Mouse (Mus musculus) liver, postnatal 0 days (tissue): ENCODE measurements at regions not wholly inside any gene's neighbourhood (a gene's known extent, or its start where the extent isn't known, plus 50 kb on each side); places are given as distances from the start of the nearest gene placed in this dataset.

Source experiments
- ATAC-seq: fragments of 200-750 bp; cut with Nextera tagmentation; 2 replicates; pipeline ENCODE4 v1.8.0; 2017; ENCODE audit warnings: mild to moderate bottlenecking, moderate library complexity
- DNase-seq: peaks from one replicate; pipeline ENCODE4 v3.0.0-alpha.2; 2016
- H3K27ac ChIP-seq: fragments of 300-500 bp; sonication (generic); 2 replicates; pipeline ENCODE4 v1.5.1; 2014; ENCODE audit warnings: antibody characterized with exemption, moderate library complexity, mild to moderate bottlenecking, low read depth
- H3K27me3 ChIP-seq: fragments of 300-500 bp; sonication (generic); 2 replicates; pipeline ENCODE4 v1.6.1; 2014; ENCODE audit warnings: low read length, control low read depth, mixed read lengths; ENCODE audit not compliant: insufficient read depth
- H3K36me3 ChIP-seq: fragments of 300-500 bp; sonication (generic); replicated peaks from 2 replicates; pipeline ENCODE4 v1.6.1; 2014; ENCODE audit warnings: mild to moderate bottlenecking, control low read depth, low read length, moderate library complexity, mixed read lengths; ENCODE audit not compliant: insufficient read depth
- H3K4me1 ChIP-seq: fragments of 300-500 bp; sonication (generic); 2 replicates; pipeline ENCODE4 v1.6.1; 2014; ENCODE audit warnings: antibody characterized with exemption, mild to moderate bottlenecking, control low read depth; ENCODE audit not compliant: insufficient read depth
- H3K4me2 ChIP-seq: fragments of 300-500 bp; sonication (generic); 2 replicates; pipeline ENCODE4 v1.6.1; 2014; ENCODE audit warnings: low read depth, mild to moderate bottlenecking, low read length, moderate library complexity, mixed read lengths
- H3K4me3 ChIP-seq: fragments of 300-500 bp; sonication (generic); 2 replicates; pipeline ENCODE4 v1.5.1; 2014; ENCODE audit warnings: low read depth, low read length
- H3K9ac ChIP-seq: fragments of 300-500 bp; sonication (generic); replicated peaks from 2 replicates; pipeline ENCODE4 v1.6.1; 2014; ENCODE audit warnings: mild to moderate bottlenecking, moderate library complexity
- H3K9me3 ChIP-seq: fragments of 300-500 bp; sonication (generic); 2 replicates; pipeline ENCODE4 v1.6.1; 2016; ENCODE audit warnings: mild to moderate bottlenecking, control low read depth, low read length, mixed read lengths
- CTCF ChIP-seq: sonication (generic); IDR thresholded peaks from 2 replicates; pipeline ENCODE4 v1.5.1; 2016; ENCODE audit warnings: antibody characterized with exemption, low read depth
- EP300 ChIP-seq: IDR thresholded peaks from 2 replicates; pipeline ENCODE4 v1.6.1; 2016; ENCODE audit warnings: antibody characterized with exemption, low read depth, mild to moderate bottlenecking
- WGBS: fragments of 180-500 bp; shearing (Covaris S2); extraction: QIAGEN DNeasy Blood & Tissue Kit; methylation state at CpG from one replicate; pipeline ENCODE4 v1.1.7; 2014; ENCODE audit not compliant: insufficient replicate concordance; 5-methylcytosine and 5-hydroxymethylcytosine counted together

- no peak overlapping the region for H3K9ac ChIP-seq
- peak overlapping the region; percentile 70 for H3K27ac ChIP-seq
- TF ChIP-seq CTCF: 0 out of 2 replicates have a peak, but pooled peaks have one; percentile 1
- TF ChIP-seq EP300: no peak
- peak overlapping the region; percentile 38; the same call in 1 of the 2 replicates for H3K4me2 ChIP-seq
- WGBS: 26% methylated on average over 5 of the region's 5 CpGs
- ATAC-seq (peak; percentile 65), DNase-seq (peak; percentile 65)
- H3K27me3 ChIP-seq: no peaks in the 10 kb centered on the region
- no peaks in the 10 kb centered on the region for H3K36me3 ChIP-seq
- peaks cover 3% of the 10 kb centered on the region; the same call in 1 of the 2 replicates for H3K4me1 ChIP-seq
- no peaks in the 10 kb centered on the region for H3K9me3 ChIP-seq
- no peak overlapping the region for H3K4me3 ChIP-seq
Measured at GRCm38 (mm10) chr9:60991509-60991908, 197.2 kb downstream of the Uaca start.

GRCm38 (mm10) chr9:60993661-60994060 is 199.3 kb downstream of the Uaca start:
- no peaks in the 10 kb centered on the region for H3K36me3 ChIP-seq
- ATAC-seq (peak; percentile 38; the same call in 1 of the 2 replicates), DNase-seq (no peak)
- H3K9ac ChIP-seq: no peak overlapping the region
- TF ChIP-seq CTCF: no peak
- TF ChIP-seq EP300: no peak
- no peaks in the 10 kb centered on the region for H3K9me3 ChIP-seq
- no peak overlapping the region for H3K4me2 ChIP-seq
- 68% methylated on average over 8 of the region's 8 CpGs for WGBS
- no peaks in the 10 kb centered on the region for H3K27me3 ChIP-seq
- H3K4me1 ChIP-seq: peaks cover 5% of the 10 kb centered on the region
- no peak overlapping the region for H3K4me3 ChIP-seq
- H3K27ac ChIP-seq: no peak overlapping the region

- 36% methylated on average over 6 of the region's 6 CpGs for WGBS
- Histone ChIP-seq H3K9ac (no peak overlapping the region), H3K27me3 (no peaks in the 10 kb centered on the region), H3K4me3 (no peak overlapping the region), H3K9me3 (no peaks in the 10 kb centered on the region), H3K27ac (no peak overlapping the region), H3K4me1 (peaks cover 7% of the 10 kb centered on the region), H3K4me2 (no peak overlapping the region), H3K36me3 (no peaks in the 10 kb centered on the region)
- no peak for DNase-seq
- no peak for ATAC-seq
- TF ChIP-seq EP300 (no peak), CTCF (no peak)
Measured at GRCm38 (mm10) chr9:60995096-60995495, 200.8 kb downstream of the Uaca start.

GRCm38 (mm10) chr9:60998086-60998785 is 203.9 kb downstream of the Uaca start:
- Histone ChIP-seq H3K4me1 (peaks cover 5% of the 10 kb centered on the region), H3K36me3 (no peaks in the 10 kb centered on the region), H3K4me3 (no peak overlapping the region), H3K9ac (no peak overlapping the region), H3K27me3 (no peaks in the 10 kb centered on the region), H3K4me2 (no peak overlapping the region), H3K27ac (peak overlapping the region; percentile 44; the same call in 1 of the 2 replicates), H3K9me3 (no peaks in the 10 kb centered on the region)
- WGBS: 38% methylated on average over 3 of the region's 3 CpGs
- peak; percentile 54; the same call in 1 of the 2 replicates for ATAC-seq
- DNase-seq: no peak
- TF ChIP-seq CTCF (peak; percentile 63), EP300 (no peak)

GRCm38 (mm10) chr9:60999001-60999529 is 204.7 kb downstream of the Uaca start:
- Histone ChIP-seq H3K4me1 (peaks cover 5% of the 10 kb centered on the region), H3K4me3 (no peak overlapping the region), H3K9ac (no peak overlapping the region), H3K27me3 (no peaks in the 10 kb centered on the region), H3K36me3 (no peaks in the 10 kb centered on the region), H3K27ac (peak overlapping the region; percentile 44; the same call in 1 of the 2 replicates), H3K9me3 (no peaks in the 10 kb centered on the region), H3K4me2 (no peak overlapping the region)
- peak; percentile 72 for DNase-seq
- TF ChIP-seq CTCF (peak; percentile 71), EP300 (no peak)
- WGBS: 25% methylated on average over 6 of the region's 6 CpGs
- peak; percentile 69 for ATAC-seq

GRCm38 (mm10) chr9:61000232-61000631 is 205.9 kb downstream of the Uaca start:
- no peak overlapping the region for H3K4me2 ChIP-seq
- H3K9ac ChIP-seq: no peak overlapping the region
- ATAC-seq: no peak
- no peaks in the 10 kb centered on the region for H3K9me3 ChIP-seq
- H3K27ac ChIP-seq: no peak overlapping the region
- no peak overlapping the region for H3K4me3 ChIP-seq
- H3K4me1 ChIP-seq: peaks cover 5% of the 10 kb centered on the region
- TF ChIP-seq CTCF (no peak), EP300 (no peak)
- DNase-seq: no peak
- no peaks in the 10 kb centered on the region for H3K36me3 ChIP-seq
- no peaks in the 10 kb centered on the region for H3K27me3 ChIP-seq
- 77% methylated on average over 11 of the region's 11 CpGs for WGBS
